Mouse (Mus musculus) stomach, postnatal 0 days (tissue): ENCODE data around the gene Baiap3. TPM values are rescaled to one million over a fixed set of nuclear protein-coding genes. Genes with fewer than 3 reads are reported as not detected.
"Not testable (repeated sequence)": the region's sequence is repeated elsewhere in the genome, so short reads cannot be mapped to it uniquely, and the experiment has no call there.

Experiments
- ATAC-seq: fragments of 200-750 bp; cut with Nextera tagmentation; 2 replicates; pipeline ENCODE4 v1.8.0; 2017; ENCODE audit not compliant: low FRiP score, low TSS enrichment
- DNase-seq: peaks from one replicate; pipeline ENCODE4 v3.0.0-alpha.2; 2016; ENCODE audit warnings: low spot score
- H3K27ac ChIP-seq: fragments of 300-500 bp; sonication (generic); replicated peaks from 2 replicates; pipeline ENCODE4 v1.5.1; 2014; ENCODE audit warnings: mild to moderate bottlenecking, control low read depth
- H3K27me3 ChIP-seq: fragments of 300-500 bp; sonication (generic); 2 replicates; pipeline ENCODE4 v1.6.1; 2014; ENCODE audit warnings: low read length; ENCODE audit not compliant: control insufficient read depth, insufficient read depth
- H3K36me3 ChIP-seq: fragments of 300-500 bp; sonication (generic); 2 replicates; pipeline ENCODE4 v1.6.1; 2014; ENCODE audit warnings: low read length, mixed read lengths; ENCODE audit not compliant: control insufficient read depth, insufficient read depth
- H3K4me1 ChIP-seq: fragments of 300-500 bp; sonication (generic); replicated peaks from 2 replicates; pipeline ENCODE4 v1.6.1; 2014; ENCODE audit warnings: antibody characterized with exemption; ENCODE audit not compliant: control insufficient read depth, insufficient read depth
- H3K4me2 ChIP-seq: fragments of 300-500 bp; sonication (generic); replicated peaks from 2 replicates; pipeline ENCODE4 v1.6.1; 2014; ENCODE audit warnings: low read depth, mild to moderate bottlenecking, control low read depth, moderate library complexity
- H3K4me3 ChIP-seq: fragments of 300-500 bp; sonication (generic); 2 replicates; pipeline ENCODE4 v1.5.1; 2014; ENCODE audit warnings: low read depth, low read length, control low read depth
- H3K9ac ChIP-seq: fragments of 300-500 bp; sonication (generic); 2 replicates; pipeline ENCODE4 v1.6.1; 2014; ENCODE audit warnings: mild to moderate bottlenecking, low read length, control low read depth, mixed read lengths
- H3K9me3 ChIP-seq: fragments of 300-500 bp; sonication (generic); 2 replicates; pipeline ENCODE4 v1.6.1; 2016; ENCODE audit warnings: low read length; ENCODE audit not compliant: control insufficient read depth
- CTCF ChIP-seq: IDR thresholded peaks from 2 replicates; pipeline ENCODE4 v1.5.1; 2016; ENCODE audit warnings: antibody characterized with exemption, low read depth, mild to moderate bottlenecking, moderate library complexity
- EP300 ChIP-seq: optimal IDR thresholded peaks from 2 replicates; pipeline ENCODE3; 2016; ENCODE audit warnings: antibody characterized with exemption
- WGBS: fragments of 180-500 bp; shearing (Covaris S2); extraction: QIAGEN DNeasy Blood & Tissue Kit; methylation state at CpG from one replicate; pipeline ENCODE4 v1.1.7; 2014; 5-methylcytosine and 5-hydroxymethylcytosine counted together
- polyA plus RNA-seq: library from polyadenylated mRNA; unstranded; fragments of >200 nt; fragmentation: Nextera tagmentation; extraction: Ambion mirVana; gene quantifications from 2 replicates; pipeline ENCODE4 v1.2.1, GENCODE M21; 2015

The Baiap3 gene
- polyA plus RNA-seq, 1 experiment from 2014 or later: 1.2 TPM

DNA sequence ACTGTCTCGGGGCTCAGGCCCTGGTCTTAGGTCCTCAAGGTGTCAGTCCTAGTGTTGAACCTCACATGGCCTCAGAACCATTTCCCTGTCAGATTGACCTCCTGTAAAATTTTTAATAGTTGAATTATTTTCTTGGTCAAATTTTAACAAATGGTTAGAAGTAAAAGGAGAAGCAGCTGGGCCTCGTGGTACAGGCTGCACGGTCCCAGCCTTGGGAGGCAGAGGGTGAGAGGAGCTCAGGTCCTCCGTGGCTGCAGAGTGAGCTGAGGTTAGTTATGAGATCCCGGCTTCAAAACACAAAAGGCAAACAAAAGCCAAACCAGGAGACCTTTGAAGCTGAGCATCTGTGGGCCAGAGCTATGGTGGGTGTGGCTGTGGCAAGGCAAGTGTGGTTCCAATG, 28.2 kb downstream of the Baiap3 start:
- 78% methylated on average over 5 of the region's 5 CpGs for WGBS
- no peak overlapping the region for H3K9ac ChIP-seq
- no peak overlapping the region for H3K27ac ChIP-seq
- H3K4me1 ChIP-seq: no peaks in the 10 kb centered on the region
- no peak overlapping the region for H3K4me2 ChIP-seq
- no peak for DNase-seq
- ATAC-seq: no peak
- TF ChIP-seq CTCF: no peak
- no peaks in the 10 kb centered on the region for H3K27me3 ChIP-seq
- no peaks in the 10 kb centered on the region for H3K9me3 ChIP-seq
- H3K36me3 ChIP-seq: peaks cover 2% of the 10 kb centered on the region; the same call in 1 of the 2 replicates
- H3K4me3 ChIP-seq: no peak overlapping the region

DNA sequence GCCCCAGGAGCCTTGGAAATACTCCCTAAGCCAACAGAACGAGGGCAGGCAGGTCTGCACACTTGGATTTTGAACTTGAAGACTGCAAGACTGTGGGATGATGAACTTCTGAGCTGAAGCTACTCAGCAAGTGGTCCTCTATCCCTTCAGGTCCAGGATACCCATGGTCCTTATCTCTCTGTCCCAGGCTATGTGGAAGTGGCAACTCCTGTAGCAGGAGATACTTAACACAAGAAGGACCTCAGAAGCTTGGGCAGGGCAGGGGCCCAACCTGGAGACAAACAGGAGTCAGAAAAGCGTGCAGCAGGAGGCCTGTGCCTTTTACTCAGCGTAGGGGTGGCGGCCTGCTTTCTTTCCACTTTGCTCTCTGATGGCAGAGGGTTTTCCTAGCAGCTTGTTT, 30.5 kb downstream of the Baiap3 start:
- no peak overlapping the region for H3K4me2 ChIP-seq
- H3K36me3 ChIP-seq: peaks cover 2% of the 10 kb centered on the region; the same call in 1 of the 2 replicates
- H3K27me3 ChIP-seq: no peaks in the 10 kb centered on the region
- ATAC-seq (no peak), DNase-seq (no peak)
- no peak overlapping the region for H3K4me3 ChIP-seq
- TF ChIP-seq CTCF: no peak
- no peak for TF ChIP-seq EP300
- no peak overlapping the region for H3K9ac ChIP-seq
- no peak overlapping the region for H3K27ac ChIP-seq
- 86% methylated on average over 4 of the region's 4 CpGs for WGBS
- no peaks in the 10 kb centered on the region for H3K9me3 ChIP-seq
- H3K4me1 ChIP-seq: peaks cover 3% of the 10 kb centered on the region; the same call in 1 of the 2 replicates

DNA sequence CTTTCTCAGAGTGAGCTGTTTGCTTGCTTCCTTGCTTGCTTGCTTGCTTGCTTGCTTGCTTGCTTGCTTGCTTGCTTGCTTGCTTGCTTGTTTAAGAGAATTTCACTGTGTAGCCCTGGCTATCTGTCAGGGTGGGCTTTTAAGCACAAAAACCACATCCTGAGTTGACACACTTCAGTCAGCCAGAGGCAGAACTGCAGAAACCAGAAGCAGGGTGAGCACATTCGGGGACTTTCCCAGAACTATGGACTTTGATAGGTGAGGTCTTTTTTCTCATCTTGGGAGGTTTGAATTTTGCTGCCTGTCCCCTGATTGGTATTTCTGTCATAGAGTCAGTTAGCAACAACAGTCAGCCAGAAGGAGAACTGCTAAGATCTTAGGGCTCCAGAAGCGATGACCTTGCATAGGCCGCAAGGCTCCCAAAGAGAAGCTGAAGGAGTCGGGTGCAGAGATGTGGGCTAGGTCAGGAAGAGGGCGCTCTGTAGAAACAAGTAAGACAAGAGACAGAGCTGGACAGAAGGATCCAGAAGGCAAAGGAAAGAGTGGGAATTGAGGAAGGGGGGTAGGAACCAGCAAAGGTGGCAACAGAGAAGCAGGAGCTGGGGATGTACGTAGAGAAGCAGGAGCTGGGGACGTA, 31.5 kb downstream of the Baiap3 start:
- DNase-seq: no peak
- H3K4me1 ChIP-seq: peaks cover 3% of the 10 kb centered on the region; the same call in 1 of the 2 replicates
- no peak overlapping the region for H3K4me2 ChIP-seq
- WGBS: 86% methylated on average over 7 of the region's 7 CpGs
- ATAC-seq: no peak
- H3K4me3 ChIP-seq: no peak overlapping the region
- H3K9me3 ChIP-seq: no peaks in the 10 kb centered on the region
- no peak overlapping the region for H3K27ac ChIP-seq
- H3K9ac ChIP-seq: no peak overlapping the region
- H3K27me3 ChIP-seq: no peaks in the 10 kb centered on the region
- TF ChIP-seq EP300 (no peak), CTCF (no peak)
- H3K36me3 ChIP-seq: no peaks in the 10 kb centered on the region

DNA sequence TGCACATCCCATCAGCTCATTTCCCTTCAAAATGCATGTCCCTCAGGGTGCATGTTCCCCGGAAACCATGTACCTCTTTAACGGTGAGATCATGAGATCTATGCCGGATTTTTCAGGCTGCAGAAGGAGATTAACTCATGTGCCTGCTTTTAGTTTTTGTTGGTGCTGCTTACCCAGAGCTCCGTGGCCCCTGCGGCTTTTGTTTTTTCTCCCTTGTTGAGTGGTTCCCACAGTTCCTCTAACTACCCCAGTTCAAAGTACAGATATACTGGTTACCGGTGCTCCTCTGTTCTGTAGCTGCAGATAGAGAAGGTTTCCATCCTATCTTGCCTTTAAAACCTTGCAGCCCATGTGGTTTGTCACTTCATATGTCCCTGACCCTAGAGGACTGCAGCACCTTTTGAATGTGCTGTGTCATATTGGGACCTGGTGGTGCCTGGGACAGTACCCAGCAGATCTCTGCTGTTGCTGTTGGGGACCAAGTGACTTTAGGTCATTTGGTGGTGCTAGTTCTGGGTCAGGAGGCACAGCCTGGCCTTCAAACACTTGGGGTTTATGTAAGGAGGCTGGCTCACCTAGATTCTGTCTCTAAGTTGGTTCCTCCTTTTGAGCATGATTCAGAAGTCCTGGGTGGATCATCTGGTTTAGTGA, 33.1 kb downstream of the Baiap3 start:
- H3K4me1 ChIP-seq: peaks cover 3% of the 10 kb centered on the region; the same call in 1 of the 2 replicates
- no peaks in the 10 kb centered on the region for H3K9me3 ChIP-seq
- peaks cover 3% of the 10 kb centered on the region; the same call in 1 of the 2 replicates for H3K36me3 ChIP-seq
- H3K4me3 ChIP-seq: peak overlapping the region; percentile 17; the same call in 1 of the 2 replicates
- peak overlapping the region; percentile 50; the same call in 1 of the 2 replicates for H3K9ac ChIP-seq
- H3K27me3 ChIP-seq: no peaks in the 10 kb centered on the region
- no peak for ATAC-seq
- no peak for TF ChIP-seq CTCF
- no peak for TF ChIP-seq EP300
- peak overlapping the region; percentile 41 for H3K4me2 ChIP-seq
- 42% methylated on average over 6 of the region's 6 CpGs for WGBS
- peak overlapping the region; percentile 50 for H3K27ac ChIP-seq
- DNase-seq: no peak

DNA sequence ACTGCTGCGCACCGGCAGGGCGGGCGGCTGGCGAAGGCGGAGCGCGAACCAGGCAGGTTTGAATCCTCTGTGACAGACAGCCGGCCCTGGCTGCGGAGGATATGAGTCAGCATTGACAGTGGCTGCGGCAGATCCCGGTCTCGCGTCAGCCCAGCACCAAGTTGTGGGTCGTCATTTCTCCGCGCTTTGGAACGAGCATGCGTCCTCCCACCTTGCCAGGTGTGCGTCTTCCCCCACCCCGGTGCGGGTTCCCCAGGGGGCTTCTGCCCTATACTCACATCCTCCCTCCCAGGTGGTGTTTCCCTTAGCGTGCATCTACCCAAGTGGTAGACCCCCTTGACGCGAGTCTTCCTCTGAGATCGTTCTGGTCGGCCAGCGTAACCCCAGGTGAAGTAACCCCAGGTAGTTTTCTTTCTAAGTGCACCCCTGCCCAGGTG, 33.6 kb downstream of the Baiap3 start:
- Histone ChIP-seq H3K27ac (peak overlapping the region; percentile 50; the same call in 1 of the 2 replicates), H3K9ac (peak overlapping the region; percentile 50; the same call in 1 of the 2 replicates)
- 23% methylated on average over 14 of the region's 28 CpGs for WGBS

More for the DNA sequence above, 33.6 kb downstream of the Baiap3 start:
- not testable (repeated sequence) for H3K4me1 ChIP-seq, H3K27me3 ChIP-seq, H3K36me3 ChIP-seq, H3K9me3 ChIP-seq, DNase-seq
- Histone ChIP-seq H3K4me3 (peak overlapping the region; percentile 17; the same call in 1 of the 2 replicates), H3K4me2 (peak overlapping the region; percentile 70)
- ATAC-seq: peak; percentile 90
